Mouse (Mus musculus) induced T-regulatory cell, adult 2 months (primary cell): ENCODE data around the gene Pwwp2a.

ENCODE experiments used
- DNase-seq: peaks from one replicate; pipeline ENCODE4 v3.0.0-alpha.2; 2012; ENCODE audit warnings: low read depth

The Pwwp2a gene

GRCm38 (mm10) chr11:43681472-43682414, at the start of gene Pwwp2a:
Gene Pwwp2a, plus strand, starts transcription at chr11:43681998.
- DNase-seq = peak; percentile 99

GRCm38 (mm10) chr11:43632566-43632965, 49.2 kb upstream of the Pwwp2a start:
- no peak for DNase-seq

GRCm38 (mm10) chr11:43633165-43633564, 48.6 kb upstream of the Pwwp2a start:
- no peak for DNase-seq

GRCm38 (mm10) chr11:43633658-43634401, 48.0 kb upstream of the Pwwp2a start:
- DNase-seq = no peak

- DNase-seq = no peak
Observed at GRCm38 (mm10) chr11:43636761-43637160, 45.0 kb upstream of the Pwwp2a start.

- DNase-seq = no peak
Observed at GRCm38 (mm10) chr11:43638486-43638885, 43.3 kb upstream of the Pwwp2a start.

GRCm38 (mm10) chr11:43643180-43643591, 38.6 kb upstream of the Pwwp2a start:
- no peak for DNase-seq

GRCm38 (mm10) chr11:43645286-43645685, 36.5 kb upstream of the Pwwp2a start:
- peak; percentile 28 for DNase-seq

- DNase-seq = peak; percentile 29
Observed at GRCm38 (mm10) chr11:43653051-43653475, 28.7 kb upstream of the Pwwp2a start.

DNA sequence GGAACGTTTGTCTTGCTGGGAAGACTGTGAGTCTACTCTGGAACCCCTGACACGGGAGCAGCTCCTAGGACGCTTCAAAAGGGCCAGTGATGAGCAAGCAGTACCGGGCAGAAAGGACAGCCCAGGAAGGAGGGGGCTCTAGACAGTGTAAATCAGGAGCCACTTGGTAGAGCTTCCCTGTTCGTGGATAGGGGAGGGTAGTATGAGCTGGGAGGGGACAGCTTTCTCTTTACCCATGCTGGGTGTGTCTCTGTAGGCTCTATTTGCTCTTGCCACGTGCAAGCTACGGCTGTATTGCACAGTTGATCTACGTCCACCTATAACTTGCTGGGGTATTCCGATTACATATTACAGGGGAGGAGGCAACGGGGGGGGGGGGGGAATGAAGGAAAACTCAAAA, 25.3 kb upstream of the Pwwp2a start:
- peak; percentile 40 for DNase-seq

- no peak for DNase-seq
Observed at GRCm38 (mm10) chr11:43658010-43658409, 23.8 kb upstream of the Pwwp2a start.

DNA sequence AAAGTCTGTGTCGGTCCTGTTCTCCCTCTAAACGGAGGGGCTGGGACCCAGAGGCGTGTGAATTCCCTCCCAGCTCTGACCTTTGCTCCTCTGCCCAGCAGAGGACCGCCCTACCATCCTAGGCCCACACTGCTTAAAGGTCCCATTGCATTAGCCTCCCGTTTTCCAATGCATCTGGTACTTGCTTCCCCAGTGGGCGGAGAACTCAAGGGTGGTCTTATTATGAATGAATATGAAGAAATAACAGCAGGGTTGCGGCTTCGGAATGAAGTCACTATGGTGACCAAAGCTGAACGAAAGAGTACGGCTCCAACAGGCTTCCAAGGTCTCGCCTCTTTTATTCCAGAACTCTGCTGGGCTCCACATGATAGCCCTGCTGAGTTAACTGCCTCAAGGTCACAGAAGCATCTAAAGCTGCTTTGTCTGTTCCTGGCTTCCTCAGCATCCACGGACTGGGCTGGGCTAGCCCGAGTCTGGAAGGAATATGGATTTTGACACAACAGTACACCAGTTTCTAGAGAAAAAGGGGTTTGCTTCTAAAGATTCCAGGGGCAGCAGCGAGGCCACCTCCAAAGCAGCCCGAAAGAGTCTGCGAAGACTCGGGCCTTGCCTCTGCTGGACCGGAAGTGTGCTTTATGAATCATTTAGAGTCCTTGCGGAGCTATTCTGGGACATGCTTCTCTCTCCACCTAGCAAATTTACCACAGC, 14.6 kb upstream of the Pwwp2a start:
- DNase-seq = no peak

GRCm38 (mm10) chr11:43682415-43683217, 818 bp downstream of the Pwwp2a start:
- DNase-seq = peak; percentile 78

DNA sequence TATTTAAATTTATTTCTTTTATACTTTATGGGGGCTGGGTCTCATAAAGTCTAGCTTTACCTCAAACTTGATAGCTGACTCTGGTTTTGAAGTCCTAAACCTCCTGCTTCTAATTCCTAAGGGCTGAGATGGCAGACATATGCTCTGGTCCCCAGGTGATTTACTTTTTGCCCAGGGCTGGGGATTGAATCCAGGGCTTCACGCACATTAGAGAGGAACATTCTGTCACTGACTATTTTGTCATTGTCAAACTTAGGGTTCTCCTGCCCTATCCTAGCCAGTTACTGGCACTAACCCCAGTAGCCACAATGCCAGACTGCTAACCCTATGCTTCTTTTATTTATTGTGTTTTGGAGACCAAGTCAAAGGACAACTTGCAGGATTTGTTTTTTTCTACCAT, 7.1 kb downstream of the Pwwp2a start:
- no peak for DNase-seq

- no peak for DNase-seq
Observed at GRCm38 (mm10) chr11:43696623-43697022, 14.8 kb downstream of the Pwwp2a start.

DNA sequence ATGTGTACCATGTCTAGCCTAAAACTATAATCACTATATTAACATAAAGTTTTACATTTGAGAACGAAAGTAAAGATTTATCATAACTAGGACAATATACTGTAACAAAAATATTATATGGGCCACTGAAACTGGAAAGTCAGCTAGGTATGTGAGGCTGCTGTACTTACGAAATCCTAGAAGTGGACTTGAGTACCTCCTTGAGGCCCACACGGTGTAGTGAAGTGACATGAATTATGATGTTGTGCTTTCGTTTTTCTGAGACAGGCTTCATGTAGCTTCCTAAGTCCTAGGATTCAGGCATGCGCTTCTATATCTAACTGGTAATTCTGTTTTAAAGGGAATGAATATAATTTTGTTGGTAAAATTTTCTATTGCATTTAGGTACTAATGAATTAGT, 16.8 kb downstream of the Pwwp2a start:
- no peak for DNase-seq

- DNase-seq = no peak
Observed at GRCm38 (mm10) chr11:43700291-43700690, 18.5 kb downstream of the Pwwp2a start.

- DNase-seq = peak; percentile 28
Observed at GRCm38 (mm10) chr11:43703552-43703951, 21.8 kb downstream of the Pwwp2a start.

DNA sequence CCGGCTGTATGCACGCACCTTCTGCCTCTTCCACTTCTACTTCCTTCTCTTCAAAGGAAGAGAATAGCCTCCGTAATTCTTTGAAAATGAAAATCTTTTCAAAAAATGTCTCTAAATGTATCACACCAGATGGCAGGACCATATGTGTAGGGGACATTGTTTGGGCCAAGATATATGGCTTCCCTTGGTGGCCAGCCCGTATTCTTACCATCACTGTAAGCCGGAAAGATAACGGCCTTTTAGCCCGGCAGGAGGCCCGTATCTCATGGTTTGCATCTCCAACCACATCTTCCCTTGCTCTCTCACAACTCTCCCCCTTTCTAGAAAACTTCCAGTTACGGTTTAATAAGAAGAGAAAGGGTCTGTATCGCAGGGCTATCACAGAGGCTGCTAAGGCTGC, 24.0 kb downstream of the Pwwp2a start:
- DNase-seq = no peak

DNA sequence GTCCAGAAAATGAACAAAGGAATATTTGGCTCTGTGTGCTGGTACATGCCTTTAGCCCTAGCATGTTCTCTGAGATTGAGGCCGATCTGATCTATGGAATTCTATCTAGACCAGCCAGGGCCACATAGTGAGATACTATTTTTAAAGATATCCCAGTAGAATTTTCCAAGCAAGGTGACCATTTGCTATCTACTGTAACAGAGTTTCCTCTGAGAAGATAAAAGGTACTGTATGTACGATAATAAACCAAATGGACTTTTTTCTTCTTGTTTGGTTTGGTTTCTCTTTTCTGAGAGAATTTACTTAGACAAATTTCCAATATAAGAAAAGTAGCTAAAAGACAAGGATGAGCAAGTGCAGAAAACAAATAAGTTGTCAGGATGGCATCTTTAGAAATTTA, 26.6 kb downstream of the Pwwp2a start:
- no peak for DNase-seq

GRCm38 (mm10) chr11:43712178-43712577, 30.4 kb downstream of the Pwwp2a start:
- DNase-seq = no peak
